Mouse (Mus musculus) spleen, adult 2 months (tissue): ENCODE results near the gene Pigp.

Source experiments
- CTCF ChIP-seq: fragments of 200-500 bp; IDR thresholded peaks from 2 replicates; pipeline ENCODE4 v1.5.1; 2011; ENCODE audit warnings: mild to moderate bottlenecking, inconsistent platforms; ENCODE audit not compliant: insufficient read depth, insufficient read length, insufficient replicate concordance; ENCODE audit errors: extremely low read depth
- POLR2A ChIP-seq: fragments of 200-500 bp; IDR thresholded peaks from 2 replicates; pipeline ENCODE4 v1.6.1; 2011; ENCODE audit warnings: low read depth, low read length, inconsistent platforms

- TF ChIP-seq CTCF (no peak), POLR2A (no peak)
Measured at GRCm38 (mm10) chr16:94345733-94346132, 25.9 kb downstream of the Pigp start.
